Mouse (Mus musculus): ENCODE measurements around the gene Pcp2. TPM values are rescaled to one million over a fixed set of nuclear protein-coding genes. Genes with fewer than 3 reads are reported as not detected.

Gene Pcp2
- total and polyA plus RNA-seq, 3 experiments, result 0.35 to 0.54 TPM; not detected in 1

- TF ChIP-seq USF1 (IDR thresholded peaks at IDR 0.05; ENCODE audit: low read depth, low read length) (no peak), POLR2AphosphoS2 (IDR thresholded peaks at IDR 0.05; ENCODE audit: low read length) (no peak), TAL1 (IDR thresholded peaks at IDR 0.05; ENCODE audit: low read length) (no peak), BHLHE40 (IDR thresholded peaks at IDR 0.05; ENCODE audit: borderline replicate concordance, low read depth, low read length) (no peak), CHD2 (IDR thresholded peaks at IDR 0.05; ENCODE audit: low read length) (no peak), SMC3 (IDR thresholded peaks at IDR 0.05; ENCODE audit: low read depth, low read length) (no peak), CTCF (IDR thresholded peaks at IDR 0.05 in 2 of 3, conservative IDR thresholded peaks at IDR 0.05 in 1 of 3; ENCODE audit: control insufficient read depth in 1 of 3, insufficient read depth in 1 of 3, low read depth in 2 of 3, low read length in 3 of 3, poor library complexity in 1 of 3, severe bottlenecking in 1 of 3) (no peak), MAZ (IDR thresholded peaks at IDR 0.05; ENCODE audit: low read depth, low read length) (no peak), CHD1 (IDR thresholded peaks at IDR 0.05; ENCODE audit: low read depth, low read length) (no peak), MXI1 (IDR thresholded peaks at IDR 0.05; ENCODE audit: low read depth, low read length) (no peak), UBTF (IDR thresholded peaks at IDR 0.05; ENCODE audit: borderline replicate concordance, insufficient read depth, low read depth, low read length) (no peak), TBP (IDR thresholded peaks at IDR 0.05; ENCODE audit: low read depth, low read length) (no peak), USF2 (IDR thresholded peaks at IDR 0.05; ENCODE audit: borderline replicate concordance in 1 of 2, insufficient read depth in 1 of 2, low read depth in 1 of 2, low read length in 2 of 2) (no peak), MEF2A (IDR thresholded peaks at IDR 0.05; ENCODE audit: extremely low read depth, insufficient replicate concordance, low read depth, low read length, poor library complexity, severe bottlenecking) (no peak), NRF1 (IDR thresholded peaks at IDR 0.05; ENCODE audit: insufficient read depth, low read depth, low read length, poor library complexity, severe bottlenecking) (no peak), JUND (IDR thresholded peaks at IDR 0.05; ENCODE audit: low read depth, low read length) (no peak)
- no peaks in the 10 kb centered on the region for H3K27me3 ChIP-seq (ENCODE audit: control insufficient read depth in 1 of 2, insufficient read depth in 2 of 2, low read length in 2 of 2)
- H3K36me3 ChIP-seq (ENCODE audit: control insufficient read depth in 1 of 2, insufficient read depth in 2 of 2, low read length in 2 of 2), result no peaks in the 10 kb centered on the region
- H3K9me3 ChIP-seq (replicated peaks; ENCODE audit: insufficient read depth, low read length), result no peaks in the 10 kb centered on the region
- DNase-seq (ENCODE audit: low read depth, low spot score), result no peak
- H3K79me2 ChIP-seq (ENCODE audit: control insufficient read depth, insufficient read depth, low read length, poor library complexity), result no peaks in the 10 kb centered on the region
- no peak overlapping the region for H3K4me3 ChIP-seq (ENCODE audit: control insufficient read depth in 1 of 2, insufficient read depth in 1 of 2, low read depth in 2 of 2, low read length in 2 of 2)
- H3K27ac ChIP-seq (ENCODE audit: control insufficient read depth, low read depth, low read length), result no peak overlapping the region
- H3K9ac ChIP-seq (ENCODE audit: control insufficient read depth, low read depth, low read length, poor library complexity, severe bottlenecking), result no peak overlapping the region
- peaks cover 0 to 7% of the 10 kb centered on the region in 2 experiments; a peak in 2 of 4 replicates for H3K4me1 ChIP-seq (ENCODE audit: control insufficient read depth in 1 of 2, insufficient read depth in 2 of 2, low read length in 2 of 2)
Measured at GRCm38 (mm10) chr8:3594466-3594865, 30.9 kb downstream of the Pcp2 start.

- Histone ChIP-seq H3K9ac (ENCODE audit: control insufficient read depth, low read depth, low read length, poor library complexity, severe bottlenecking) (no peak overlapping the region), H3K4me3 (ENCODE audit: control insufficient read depth in 1 of 2, insufficient read depth in 1 of 2, low read depth in 2 of 2, low read length in 2 of 2) (no peak overlapping the region), H3K27ac (ENCODE audit: control insufficient read depth, low read depth, low read length) (no peak overlapping the region), H3K4me1 (ENCODE audit: control insufficient read depth in 1 of 2, insufficient read depth in 2 of 2, low read length in 2 of 2) (peaks cover 0 to 7% of the 10 kb centered on the region in 2 experiments; a peak in 2 of 4 replicates), H3K36me3 (ENCODE audit: control insufficient read depth in 1 of 2, insufficient read depth in 2 of 2, low read length in 2 of 2) (no peaks in the 10 kb centered on the region), H3K79me2 (ENCODE audit: control insufficient read depth, insufficient read depth, low read length, poor library complexity) (no peaks in the 10 kb centered on the region), H3K27me3 (ENCODE audit: control insufficient read depth in 1 of 2, insufficient read depth in 2 of 2, low read length in 2 of 2) (no peaks in the 10 kb centered on the region), H3K9me3 (replicated peaks; ENCODE audit: insufficient read depth, low read length) (no peaks in the 10 kb centered on the region)
- DNase-seq (ENCODE audit: low read depth, low spot score), result no peak
- TF ChIP-seq MYC (IDR thresholded peaks at IDR 0.05; ENCODE audit: low read depth, low read length), result no peak
- TF ChIP-seq JUND (IDR thresholded peaks at IDR 0.05; ENCODE audit: low read depth, low read length), result no peak
- no peak for TF ChIP-seq ELF1 (IDR thresholded peaks at IDR 0.05; ENCODE audit: low read depth, low read length)
- no peak for TF ChIP-seq NELFE (IDR thresholded peaks at IDR 0.05; ENCODE audit: low read depth, low read length)
Measured at GRCm38 (mm10) chr8:3593470-3593869, 31.9 kb downstream of the Pcp2 start.
